Mouse (Mus musculus): Measurements from ENCODE around the gene Bend4. TPM values are rescaled to one million over a fixed set of nuclear protein-coding genes. Genes with fewer than 3 reads are reported as not detected.

The Bend4 gene
- polyA plus RNA-seq (2015; fragmentation: Nextera tagmentation; extraction: Ambion mirVana): 2.2 and 2.5 TPM in 2 replicates

GRCm38 (mm10) chr5:67427443-67428360, at the start of gene Bend4:
Gene Bend4, minus strand, starts transcription at chr5:67428310.

Other genes with a start within 250 kb of the Bend4 start
- gene Tmem33, start 167.7 kb downstream of the Bend4 start, polyA plus RNA-seq (2015; fragmentation: Nextera tagmentation; extraction: Ambion mirVana): 69.6 and 71.2 TPM in 2 replicates
- gene Slc30a9, start 121.4 kb downstream of the Bend4 start, polyA plus RNA-seq (2015; fragmentation: Nextera tagmentation; extraction: Ambion mirVana): 58.3 and 73.3 TPM in 2 replicates
- gene Shisa3, start 179.6 kb upstream of the Bend4 start, polyA plus RNA-seq (2015; fragmentation: Nextera tagmentation; extraction: Ambion mirVana): 2.1 and 2.7 TPM in 2 replicates